Mouse (Mus musculus): ENCODE data around the gene Gar1.

Gar1 gene

GRCm38 (mm10) chr3:129803765-129804164 lies 27.4 kb downstream of the Gar1 start, which contains the start of gene Lrit3:
Gene Lrit3, minus strand, starts transcription at chr3:129804030.
- DNase-seq (ENCODE audit: low read depth): no peak

- no peak for DNase-seq (ENCODE audit: low read depth)
Observed at GRCm38 (mm10) chr3:129799011-129799410, 32.2 kb downstream of the Gar1 start.

- DNase-seq (ENCODE audit: low read depth): no peak
Observed at GRCm38 (mm10) chr3:129798551-129798950, 32.6 kb downstream of the Gar1 start.

- no peak for DNase-seq (ENCODE audit: low read depth)
Observed at GRCm38 (mm10) chr3:129797341-129797740, 33.9 kb downstream of the Gar1 start.

- no peak for DNase-seq (ENCODE audit: low read depth)
Observed at GRCm38 (mm10) chr3:129793801-129794200, 37.4 kb downstream of the Gar1 start.

GRCm38 (mm10) chr3:129782746-129783145 lies 48.5 kb downstream of the Gar1 start:
- no peak for DNase-seq (ENCODE audit: low read depth)

- no peak for DNase-seq (ENCODE audit: low read depth)
Observed at GRCm38 (mm10) chr3:129781435-129781834, 49.8 kb downstream of the Gar1 start.
